Mouse (Mus musculus) left cerebral cortex, postnatal 36 days (tissue): ENCODE results near the gene Timm29. TPM values are rescaled to one million over a fixed set of nuclear protein-coding genes. Genes with fewer than 3 reads are reported as not detected.

Source experiments
- DNase-seq, 2 experiments: peaks; one replicate each; pipeline ENCODE4 v3.0.0; 2021 to 2022; ENCODE audit warnings: low spot score in 2 of 2, mixed read lengths in 1 of 2
- intact Hi-C: fragments of 180-260 bp; cut with DNase I; formaldehyde crosslinking; loops from one replicate; pipeline ENCODE4 v1.15.1; 2025
- total RNA-seq, 2 experiments: library from RNA; stranded (reverse); gene quantifications; 2 replicates each; pipeline ENCODE4 v1.2.3; 2021

Gene Timm29
- 10 to 100 TPM; 48.9 to 49.1 TPM for total RNA-seq

DNA sequence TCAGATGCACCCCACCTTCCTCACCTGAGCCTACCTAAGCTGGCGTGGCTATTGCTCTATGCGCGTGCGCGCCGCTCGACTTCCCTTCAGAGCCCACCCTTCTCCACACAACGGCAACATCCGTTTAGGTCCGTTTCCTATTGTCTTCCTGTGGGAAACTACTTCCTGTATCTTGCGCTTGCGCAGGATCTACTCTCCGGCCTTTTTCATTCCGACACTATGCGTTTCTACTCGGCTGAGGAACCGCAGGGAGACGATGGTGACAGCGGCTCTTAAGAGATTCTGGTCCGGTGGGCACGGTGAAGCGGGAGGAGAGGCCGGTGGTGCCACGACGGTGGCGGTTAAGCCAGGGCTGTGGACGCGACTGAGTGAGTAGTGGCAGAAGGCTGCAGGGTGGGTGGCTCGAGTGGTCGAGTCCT is at the start of gene Timm29, which contains the start of gene Yipf2:
Gene Timm29, plus strand, starts transcription at position 20 of the 419 bp plus-strand sequence.
Gene Yipf2, minus strand, starts transcription at position 126 of the 419 bp plus-strand sequence.
- intact Hi-C loops = loop anchor here (1.0 kb wide), 1 partner anchor 46 kb away; the partner anchor contains the start of gene Carm1
- peak; percentile 91 to 93 for DNase-seq

DNA sequence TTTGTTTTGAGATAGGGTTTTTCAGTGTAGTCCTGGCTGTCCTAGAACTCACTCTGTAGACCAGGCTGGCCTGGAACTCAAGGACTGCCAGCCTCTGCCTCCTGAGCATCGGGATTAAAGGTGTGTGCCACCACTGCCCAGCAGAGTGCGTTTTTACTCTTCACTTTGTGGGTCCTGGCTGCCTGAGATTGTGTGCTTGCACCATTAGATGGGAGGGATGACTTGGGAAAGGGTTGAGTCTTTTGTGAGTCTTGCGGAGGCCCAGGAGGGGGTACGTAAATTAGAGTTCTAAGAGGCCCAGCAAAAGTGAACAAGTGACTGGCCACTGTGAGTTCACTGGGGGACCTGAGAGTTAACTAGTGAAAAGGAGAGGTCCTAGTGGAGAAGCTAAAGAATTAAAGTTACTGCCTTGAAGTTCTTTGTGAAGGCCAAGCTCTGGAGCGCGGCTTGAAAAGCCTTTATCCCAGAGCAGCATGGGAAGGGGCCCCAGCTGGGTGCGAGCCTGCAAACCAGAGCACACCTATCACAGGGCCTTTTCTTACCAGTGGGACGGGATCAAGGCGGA is 47.1 kb upstream of the Timm29 start:
- intact Hi-C loops = loop anchor here (5.0 kb wide), 1 partner anchor 33 kb away; the partner anchor contains the start of gene Tmed1
- DNase-seq = no peak

DNA sequence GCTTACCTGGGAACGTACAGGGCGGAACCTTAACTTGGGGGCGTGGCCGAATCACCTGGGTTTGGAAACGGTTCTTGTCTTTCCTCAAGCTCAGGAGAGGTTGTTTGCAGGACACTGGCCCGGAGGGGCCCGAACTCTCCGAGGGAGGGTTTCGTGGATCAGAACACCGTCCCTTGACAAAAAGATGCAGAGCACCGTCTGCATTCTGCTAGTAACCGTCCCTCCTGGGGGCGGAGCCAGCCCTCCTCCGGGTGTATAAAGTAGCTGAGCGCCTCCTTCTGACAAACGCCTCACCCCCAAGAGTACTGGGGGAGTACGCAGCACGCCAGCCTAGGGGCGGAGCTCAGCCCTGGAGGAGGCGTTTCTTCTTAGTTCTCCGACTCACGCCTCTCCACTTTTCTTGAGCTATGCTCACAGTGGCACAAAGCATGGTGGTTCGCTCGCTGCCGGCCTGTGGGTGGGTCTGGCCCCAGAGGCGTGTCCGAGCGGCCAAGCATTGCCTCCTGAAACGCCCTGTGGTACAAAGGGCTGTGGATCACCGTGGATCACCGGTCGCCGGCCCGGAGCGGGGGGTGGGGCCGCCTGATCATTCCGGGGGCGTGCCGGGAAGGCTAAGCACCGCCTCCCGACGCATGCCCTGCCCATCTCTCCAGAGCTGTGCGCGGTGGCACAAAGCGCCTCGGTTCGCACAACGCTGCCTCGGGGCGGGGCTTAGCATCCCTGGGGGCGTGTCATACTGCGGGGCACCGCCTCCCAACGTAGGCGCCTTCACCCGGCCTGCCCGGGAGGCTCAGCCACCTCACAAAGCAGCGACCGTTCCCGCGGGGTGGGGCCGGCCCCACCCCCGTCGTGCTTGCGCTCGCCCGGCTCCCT is 46.4 kb upstream of the Timm29 start:
- DNase-seq = peak; percentile 98 to 99
- intact Hi-C loops = loop anchor here (1.0 to 5.0 kb wide), 2 partner anchors 34 to 46 kb away; partner anchors contain the start of genes Timm29, Tmed1 and Yipf2

DNA sequence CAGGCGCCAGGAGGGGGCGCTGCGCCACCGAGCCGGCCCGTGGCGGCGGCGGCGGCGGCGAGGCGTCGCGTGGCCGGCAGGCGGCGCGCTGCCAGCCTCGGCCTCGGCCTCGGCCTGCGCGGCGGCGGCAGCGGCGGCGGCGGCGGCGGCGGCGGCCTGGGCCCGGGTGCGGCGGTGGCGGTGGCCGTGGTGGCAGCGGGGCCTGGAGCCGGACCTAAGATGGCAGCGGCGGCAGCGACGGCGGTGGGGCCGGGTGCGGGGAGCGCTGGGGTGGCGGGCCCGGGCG is 45.8 kb upstream of the Timm29 start, which contains the start of gene Carm1:
Gene Carm1, plus strand, starts transcription at position 106 of the 286 bp plus-strand sequence.
- no peak for DNase-seq
- intact Hi-C loops = loop anchor here (1.0 to 5.0 kb wide), 2 partner anchors 34 to 46 kb away; partner anchors contain the start of genes Timm29, Tmed1 and Yipf2

DNA sequence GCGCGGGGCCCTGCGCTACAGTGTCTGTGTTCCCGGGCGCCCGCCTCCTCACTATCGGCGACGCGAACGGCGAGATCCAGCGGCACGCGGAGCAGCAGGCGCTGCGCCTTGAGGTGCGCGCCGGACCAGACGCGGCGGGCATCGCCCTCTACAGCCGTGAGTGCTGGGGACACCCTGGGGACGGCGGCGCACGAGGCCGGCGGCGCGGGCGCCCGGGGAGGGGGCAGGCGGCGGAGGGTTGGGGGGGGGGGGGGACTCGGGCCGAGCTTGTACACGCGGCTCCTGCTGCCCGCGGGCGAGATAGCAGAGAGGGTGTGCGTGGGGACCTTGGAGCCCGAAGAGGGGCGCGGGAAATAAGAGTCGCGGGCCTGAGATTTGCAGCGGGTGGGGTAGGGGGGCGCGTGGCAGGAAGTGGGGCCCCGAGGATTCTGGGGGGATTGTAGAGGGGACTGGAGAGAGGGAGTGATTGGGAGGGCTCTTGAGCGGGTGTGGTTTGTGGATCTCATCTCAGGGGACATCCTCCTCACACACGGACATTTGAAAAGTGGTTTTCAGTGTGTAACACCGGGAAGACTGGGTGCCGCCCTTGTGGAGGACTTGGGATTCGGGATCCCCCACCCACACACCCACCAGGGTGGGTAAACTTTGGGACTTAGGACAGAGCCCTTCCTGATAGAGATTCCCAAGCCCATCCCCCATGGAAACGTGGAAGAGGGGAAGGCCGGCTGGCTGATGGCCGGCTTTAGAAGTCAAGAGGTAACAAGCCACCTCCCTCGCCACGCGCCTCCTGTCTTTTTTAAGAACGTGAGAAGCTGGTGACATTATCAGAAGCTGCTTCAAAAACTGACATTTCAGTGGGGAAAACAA is 45.2 kb upstream of the Timm29 start:
- DNase-seq = peak; percentile 61 to 70
- intact Hi-C loops = loop anchor here (5.0 kb wide), 1 partner anchor 35 kb away; the partner anchor contains the start of gene Tmed1

DNA sequence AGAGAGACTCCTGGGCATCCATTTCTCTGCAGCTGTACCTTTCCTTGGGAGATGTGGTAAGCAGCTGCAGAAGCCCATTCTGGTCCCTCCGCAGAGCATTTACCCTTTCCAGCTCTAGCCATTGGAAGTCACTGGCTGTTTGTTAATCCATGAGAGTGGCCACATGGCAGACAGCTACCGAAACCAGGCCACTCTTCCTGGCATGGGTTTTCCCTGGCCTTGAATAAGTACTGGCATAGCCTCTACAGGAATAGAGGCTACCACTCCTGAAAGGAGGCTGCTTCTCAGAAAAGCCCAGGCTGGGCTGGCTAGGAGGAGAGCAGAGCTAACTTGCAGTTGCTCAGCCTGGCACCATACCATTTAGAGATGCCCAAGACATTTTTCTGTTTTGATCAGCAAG is 41.5 kb upstream of the Timm29 start:
- no peak for DNase-seq
- intact Hi-C loops = no loop called here

DNA sequence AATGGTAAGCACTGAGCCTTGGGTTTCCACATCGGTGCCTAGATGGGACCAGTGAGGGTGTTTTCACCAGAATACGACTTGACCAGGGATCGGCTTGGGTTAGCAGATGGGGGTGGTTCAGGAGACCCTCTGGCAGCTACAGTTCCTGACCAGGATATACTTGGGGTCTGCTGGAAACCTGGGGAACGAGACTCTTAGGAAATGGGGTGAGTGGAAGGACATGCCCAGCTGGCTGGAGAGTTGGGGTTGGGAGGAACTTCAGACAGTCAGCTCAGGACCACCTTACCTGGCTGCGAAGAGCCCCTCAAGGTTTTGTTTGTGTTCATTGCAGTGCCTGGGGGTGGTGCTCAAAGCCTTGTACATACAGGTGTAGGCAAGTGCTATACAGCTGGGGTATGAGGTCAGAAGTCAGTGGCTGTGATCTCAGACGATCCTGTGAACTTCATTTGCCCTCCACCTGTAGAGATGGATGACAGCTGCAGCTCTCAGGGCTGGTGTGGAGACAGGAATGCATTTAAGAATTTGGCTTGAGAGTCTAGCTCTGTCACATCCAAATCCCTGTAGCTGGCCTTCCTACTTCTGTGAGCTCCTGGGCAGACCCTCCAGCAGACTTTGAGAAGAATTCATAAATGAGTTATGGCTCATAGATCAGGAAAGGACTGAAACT is 38.8 kb upstream of the Timm29 start:
- no peak for DNase-seq
- intact Hi-C loops = no loop called here

DNA sequence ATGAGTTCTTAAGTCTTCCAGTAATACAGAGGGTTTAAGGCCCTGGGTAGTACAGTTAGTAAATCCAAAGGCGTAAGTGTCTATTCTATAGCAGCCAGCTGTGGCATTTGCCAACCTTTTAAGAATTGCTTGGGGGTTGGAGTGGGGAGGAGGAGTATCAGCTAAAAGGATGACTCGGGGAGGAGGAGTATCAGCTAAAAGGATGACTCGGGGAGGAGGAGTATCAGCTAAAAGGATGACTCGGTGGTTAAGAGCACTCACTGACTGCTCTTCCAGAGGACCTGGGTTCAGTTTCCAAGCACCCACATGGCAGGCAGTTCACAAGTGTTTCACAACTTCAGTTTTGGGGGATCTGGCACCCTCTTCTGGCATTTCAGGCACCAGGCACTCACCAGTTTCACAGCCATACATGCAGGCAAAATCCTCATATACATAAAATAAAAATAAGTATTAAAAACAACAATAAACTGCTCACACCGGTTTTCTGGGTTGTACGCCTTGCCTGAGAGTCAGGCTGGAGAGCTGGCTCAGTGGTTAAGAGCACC is 37.3 kb upstream of the Timm29 start:
- intact Hi-C loops = no loop called here
- no peak for DNase-seq

DNA sequence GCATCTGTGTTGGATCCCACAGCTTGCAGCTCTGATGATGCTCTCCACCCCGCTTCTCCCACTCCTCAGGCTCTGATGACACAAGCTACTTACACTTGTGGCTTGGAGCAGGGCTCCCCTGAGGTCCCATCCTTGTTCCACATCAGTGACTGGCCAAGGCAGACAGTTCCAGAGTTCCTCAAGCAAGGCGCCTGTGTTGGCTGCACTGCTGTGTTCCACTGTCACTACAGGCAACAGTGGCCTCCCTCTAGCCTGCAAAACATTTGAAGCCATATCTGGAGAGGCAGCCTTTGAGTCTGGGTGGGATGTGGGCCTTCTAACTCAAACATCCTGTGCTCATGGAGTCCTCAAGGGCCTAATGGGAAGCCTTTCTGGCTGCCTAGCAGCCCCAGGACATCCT is 35.5 kb upstream of the Timm29 start:
- intact Hi-C loops = no loop called here
- no peak for DNase-seq

DNA sequence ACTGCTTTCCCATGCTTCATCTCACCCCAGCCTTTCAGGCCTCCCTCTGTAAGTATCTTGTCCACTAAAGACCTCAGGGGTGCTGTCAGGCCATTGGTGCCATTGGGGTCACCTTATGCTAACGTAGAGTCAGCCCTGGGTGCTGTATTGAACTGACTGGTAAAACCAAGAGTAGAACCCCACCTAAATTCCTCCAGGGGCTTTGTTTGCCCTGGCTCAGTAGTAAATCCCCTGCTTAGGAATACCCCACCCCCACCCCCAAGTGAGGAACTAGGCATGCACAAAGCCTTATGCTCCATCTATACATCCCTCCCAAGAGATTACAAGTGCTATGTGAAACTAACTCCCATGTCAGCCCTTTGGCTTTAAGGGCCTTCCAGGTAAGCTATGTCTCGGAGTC is 35.0 kb upstream of the Timm29 start:
- no peak for DNase-seq
- intact Hi-C loops = no loop called here

DNA sequence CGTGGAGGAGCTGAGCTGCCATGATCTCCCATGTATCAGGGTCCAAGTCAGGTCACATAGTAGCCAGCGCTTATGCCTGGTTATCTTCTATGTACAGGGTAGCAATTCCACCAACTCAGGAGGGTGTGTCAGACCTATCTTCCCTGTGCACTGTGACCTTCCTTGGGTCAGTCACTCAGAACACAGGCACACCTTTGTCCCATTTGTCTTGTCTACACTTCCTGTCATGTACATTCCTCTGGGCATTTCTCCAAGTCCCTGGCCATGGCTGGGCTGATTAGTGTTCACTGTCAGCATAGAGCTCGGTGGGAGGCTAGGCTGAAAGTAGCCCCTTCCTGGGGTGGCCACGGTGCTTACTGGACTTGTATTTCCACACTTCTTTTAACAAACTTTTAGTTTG is 34.2 kb upstream of the Timm29 start:
- intact Hi-C loops = no loop called here
- DNase-seq = no peak

DNA sequence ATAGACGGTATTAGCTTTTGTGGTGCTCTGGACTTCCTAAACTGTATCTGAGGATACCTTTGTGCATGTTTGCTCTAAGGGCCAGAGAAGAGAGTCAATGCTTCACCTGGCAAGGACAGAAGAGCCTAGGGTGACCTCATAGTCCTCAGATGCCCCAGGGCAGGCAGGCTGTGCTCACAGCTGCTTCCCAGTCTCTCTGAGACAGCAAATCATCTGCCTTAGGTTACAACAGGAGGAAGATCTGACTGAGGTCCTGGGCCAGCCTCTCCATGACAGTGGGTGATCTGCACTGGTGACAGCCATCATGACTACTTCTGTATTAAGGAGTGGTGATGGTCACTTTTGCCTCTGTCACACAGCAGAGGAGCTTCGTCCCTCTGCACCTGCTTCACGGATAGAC is 33.4 kb upstream of the Timm29 start:
- intact Hi-C loops = no loop called here
- DNase-seq = no peak

DNA sequence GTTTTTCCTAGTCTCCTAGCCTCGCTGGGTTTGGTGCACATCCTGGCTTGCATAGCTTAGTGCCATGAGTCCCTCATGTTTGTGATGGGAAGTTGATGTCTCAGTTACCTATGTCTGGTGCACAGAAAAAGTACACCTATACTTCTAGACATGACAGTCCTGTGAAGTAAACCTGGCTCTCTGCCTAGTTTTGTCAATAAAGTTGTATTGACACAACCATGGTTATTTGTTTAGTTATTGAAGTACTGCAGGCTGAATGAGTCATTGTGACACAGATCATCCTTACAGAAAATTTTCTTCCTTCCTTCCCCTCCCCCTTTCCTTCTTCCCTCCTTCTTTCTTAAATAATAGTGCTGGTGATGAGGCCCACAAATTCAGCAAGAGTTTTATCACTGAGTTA is 28.1 kb upstream of the Timm29 start:
- intact Hi-C loops = no loop called here

DNA sequence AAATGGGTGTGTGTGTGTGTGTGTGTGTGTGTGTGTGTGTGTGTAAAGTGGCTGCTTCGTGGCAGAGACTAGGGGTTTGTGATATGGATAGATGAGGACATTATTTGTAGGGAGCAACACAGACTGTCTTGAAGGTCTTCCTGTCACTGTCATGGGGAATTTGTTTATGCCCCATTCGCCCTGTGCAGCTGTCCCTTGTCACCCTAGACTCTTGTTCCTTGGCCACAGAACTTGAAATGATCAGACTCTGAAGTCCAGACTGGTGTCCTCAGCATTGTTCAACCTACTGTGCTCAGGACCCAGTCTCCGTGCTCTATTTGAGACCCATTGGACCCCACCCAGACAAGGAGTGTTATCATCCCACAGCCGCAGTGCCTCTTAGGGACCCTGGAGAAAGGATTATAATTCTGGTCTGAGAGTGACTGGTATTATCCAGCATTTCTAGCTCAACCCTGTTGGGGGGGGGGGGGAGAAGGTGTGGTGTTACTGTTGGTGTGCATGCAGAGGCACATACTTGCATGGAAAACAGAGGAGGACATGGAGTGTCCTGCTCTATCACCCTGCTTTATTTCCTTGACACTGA is 27.4 kb upstream of the Timm29 start:
- intact Hi-C loops = no loop called here
- DNase-seq = no peak

More for the DNA sequence above, 28.1 kb upstream of the Timm29 start:
- no peak for DNase-seq

DNA sequence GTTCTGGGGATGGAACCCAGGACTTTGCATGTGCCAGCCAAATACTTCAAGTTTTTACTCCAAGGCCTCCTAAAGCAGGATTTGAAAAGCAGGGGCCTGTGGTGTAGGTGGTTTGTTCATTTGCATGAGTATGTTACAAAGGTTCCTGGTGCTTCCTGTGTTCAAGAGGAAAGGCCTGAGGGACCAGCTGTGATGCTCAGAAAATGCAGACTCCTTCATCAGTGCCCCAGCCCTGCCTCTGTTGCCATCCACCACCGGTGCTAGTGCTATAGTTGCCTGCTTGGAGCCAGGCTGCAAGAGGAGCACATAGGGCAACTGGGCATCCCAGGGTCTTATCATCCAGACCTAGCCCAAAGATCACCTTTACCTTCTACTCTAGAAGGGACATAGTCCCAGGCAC is 26.0 kb upstream of the Timm29 start:
- intact Hi-C loops = no loop called here
- DNase-seq = no peak

DNA sequence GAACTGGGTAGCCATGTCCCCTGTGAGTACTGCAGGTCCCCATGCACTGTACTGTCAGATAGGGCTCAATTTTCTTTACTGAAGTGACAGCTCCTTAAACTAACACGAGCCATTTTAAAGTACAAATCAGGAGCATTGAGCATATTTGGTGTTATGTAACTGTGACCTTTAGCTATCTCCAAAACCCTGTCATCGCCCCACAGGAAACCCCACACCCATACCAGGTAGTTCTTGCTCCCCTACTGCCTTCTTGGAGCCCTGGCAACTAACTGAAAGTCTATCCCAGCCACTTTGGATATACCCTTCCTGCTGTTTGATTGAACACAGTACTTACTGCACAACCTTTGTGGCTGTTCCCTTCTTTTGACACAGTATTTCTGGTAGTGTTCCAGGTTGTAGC is 25.5 kb upstream of the Timm29 start:
- intact Hi-C loops = no loop called here
- no peak for DNase-seq

DNA sequence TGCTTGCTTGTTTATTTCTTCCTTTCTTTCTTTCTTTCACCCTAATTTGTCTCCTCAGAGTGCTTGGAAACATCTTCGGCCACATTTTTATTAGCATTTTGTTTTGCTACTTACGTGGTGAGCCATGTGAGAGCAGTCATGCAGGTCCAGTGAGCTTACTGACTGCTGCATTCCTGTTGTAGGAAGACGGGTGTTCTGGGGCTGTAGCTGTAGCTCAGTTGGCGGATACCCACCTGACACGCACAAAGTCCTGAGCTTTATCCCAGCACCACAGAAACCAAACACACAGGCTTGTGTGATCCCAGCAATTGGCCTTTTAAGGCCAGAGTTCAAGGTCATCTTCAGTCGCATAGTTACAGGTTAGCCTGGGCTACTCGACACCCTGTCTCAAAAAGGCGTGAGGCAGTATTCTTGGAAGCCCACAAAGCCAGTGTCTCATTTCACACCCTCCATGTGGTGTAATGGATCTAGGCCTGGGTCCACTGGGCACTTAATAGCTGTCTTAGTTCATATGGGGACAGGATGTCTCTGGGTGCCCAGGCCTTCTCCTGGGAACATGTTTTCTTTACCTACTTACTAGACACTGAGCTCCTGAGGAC is 23.8 kb upstream of the Timm29 start:
- intact Hi-C loops = no loop called here
- no peak for DNase-seq

DNA sequence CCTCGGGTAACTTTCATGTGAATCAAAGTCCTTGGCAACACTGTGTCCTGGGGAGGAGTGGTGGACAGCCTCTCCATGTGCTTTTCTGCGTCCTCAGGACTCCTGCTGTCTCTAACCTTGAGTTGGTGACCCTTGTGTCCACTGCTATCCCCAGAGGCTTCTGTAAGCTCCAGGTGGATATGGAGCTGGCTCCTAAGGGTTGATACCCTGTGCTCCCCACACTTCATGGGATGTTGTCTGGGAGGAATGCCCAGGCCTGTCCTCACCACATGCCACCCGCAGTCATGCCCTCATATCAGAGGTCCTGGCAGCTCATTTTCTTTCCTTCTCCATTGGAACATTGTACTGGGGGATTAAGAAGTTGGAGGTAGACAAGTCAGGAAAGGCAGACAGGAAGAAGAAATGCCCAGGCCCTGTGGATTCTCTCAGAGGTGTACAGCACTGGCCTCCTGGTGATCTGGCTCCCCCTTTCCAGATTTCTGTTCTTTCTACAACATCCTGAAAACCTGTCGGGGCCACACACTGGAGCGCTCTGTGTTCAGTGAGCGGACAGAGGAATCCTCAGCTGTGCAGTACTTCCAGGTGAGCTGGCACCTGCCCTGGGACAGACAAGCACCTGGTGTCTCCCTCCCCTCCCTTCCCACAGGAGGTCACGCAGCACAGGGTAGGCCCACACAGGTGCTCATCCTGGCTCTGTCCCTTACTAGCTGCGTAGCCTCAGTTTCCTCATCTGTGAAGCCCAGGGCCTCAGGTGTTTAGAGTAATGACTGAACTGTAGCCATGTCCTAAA is 18.3 kb upstream of the Timm29 start:
- intact Hi-C loops = no loop called here
- DNase-seq = no peak
